Mouse (Mus musculus) intestine, postnatal 0 days (tissue): Measurements from ENCODE around the gene Ppp2r5a. TPM values are rescaled to one million over a fixed set of nuclear protein-coding genes. Genes with fewer than 3 reads are reported as not detected.

Source experiments
- ATAC-seq: fragments of 200-750 bp; cut with Nextera tagmentation; 2 replicates; pipeline ENCODE4 v1.8.0; 2017; ENCODE audit warnings: mild to moderate bottlenecking, moderate TSS enrichment, moderate library complexity
- H3K27ac ChIP-seq: fragments of 300-500 bp; sonication (generic); 2 replicates; pipeline ENCODE4 v1.5.1; 2014; ENCODE audit warnings: mild to moderate bottlenecking, low read depth, low read length, moderate library complexity
- H3K27me3 ChIP-seq: fragments of 300-500 bp; sonication (generic); replicated peaks from 2 replicates; pipeline ENCODE4 v1.6.1; 2014; ENCODE audit warnings: low read length, mixed read lengths; ENCODE audit not compliant: control insufficient read depth, insufficient read depth
- H3K36me3 ChIP-seq: fragments of 300-500 bp; sonication (generic); 2 replicates; pipeline ENCODE4 v1.6.1; 2014; ENCODE audit warnings: mild to moderate bottlenecking, moderate library complexity; ENCODE audit not compliant: control insufficient read depth, insufficient read depth
- H3K4me1 ChIP-seq: fragments of 300-500 bp; sonication (generic); replicated peaks from 2 replicates; pipeline ENCODE4 v1.6.1; 2014; ENCODE audit warnings: antibody characterized with exemption, low read length, mixed read lengths; ENCODE audit not compliant: control insufficient read depth, insufficient read depth
- H3K4me2 ChIP-seq: fragments of 300-500 bp; sonication (generic); replicated peaks from 2 replicates; pipeline ENCODE4 v1.6.1; 2014; ENCODE audit warnings: low read depth, mild to moderate bottlenecking, moderate library complexity
- H3K4me3 ChIP-seq: fragments of 300-500 bp; sonication (generic); 2 replicates; pipeline ENCODE4 v1.5.1; 2014; ENCODE audit warnings: low read depth, low read length
- H3K9ac ChIP-seq: fragments of 300-500 bp; sonication (generic); 2 replicates; pipeline ENCODE4 v1.6.1; 2014; ENCODE audit warnings: mild to moderate bottlenecking, low read depth, low read length
- H3K9me3 ChIP-seq: fragments of 300-500 bp; sonication (generic); 2 replicates; pipeline ENCODE4 v1.6.1; 2016; ENCODE audit warnings: mixed run types; ENCODE audit not compliant: control insufficient read depth
- CTCF ChIP-seq: sonication (generic); IDR thresholded peaks from 2 replicates; pipeline ENCODE4 v1.5.1; 2016; ENCODE audit warnings: low read depth, mild to moderate bottlenecking, control low read depth, antibody characterized with exemption, moderate library complexity
- WGBS: fragments of 180-500 bp; shearing (Covaris S2); extraction: QIAGEN DNeasy Blood & Tissue Kit; methylation state at CpG from one replicate; pipeline ENCODE4 v1.1.7; 2014; 5-methylcytosine and 5-hydroxymethylcytosine counted together
- polyA plus RNA-seq: library from polyadenylated mRNA; unstranded; fragments of >200 nt; fragmentation: Nextera tagmentation; extraction: Ambion mirVana; gene quantifications from 2 replicates; pipeline ENCODE4 v1.2.1, GENCODE M21; 2015

Ppp2r5a gene
- polyA plus RNA-seq, 1 experiment from 2014 or later, result 28.7 TPM

- Histone ChIP-seq H3K27me3 (no peaks in the 10 kb centered on the region), H3K4me2 (no peak overlapping the region), H3K4me3 (no peak overlapping the region), H3K9ac (no peak overlapping the region), H3K27ac (no peak overlapping the region), H3K36me3 (no peaks in the 10 kb centered on the region), H3K4me1 (peaks cover 6% of the 10 kb centered on the region; the same call in 1 of the 2 replicates), H3K9me3 (no peaks in the 10 kb centered on the region)
- no peak for TF ChIP-seq CTCF
- 65% methylated on average over 12 of the region's 12 CpGs for WGBS
- ATAC-seq, result peak; percentile 62
Observed at GRCm38 (mm10) chr1:191445401-191445800, 42.3 kb upstream of the Ppp2r5a start.

GRCm38 (mm10) chr1:191444467-191444866 is 41.4 kb upstream of the Ppp2r5a start:
- no peak overlapping the region for H3K27ac ChIP-seq
- 29% methylated on average over 1 of the region's 1 CpGs for WGBS

GRCm38 (mm10) chr1:191439011-191439410 is 35.9 kb upstream of the Ppp2r5a start:
- no peak overlapping the region for H3K9ac ChIP-seq
- H3K36me3 ChIP-seq, result no peaks in the 10 kb centered on the region
- no peak for TF ChIP-seq CTCF
- 72% methylated on average over 3 of the region's 3 CpGs for WGBS
- H3K27me3 ChIP-seq, result no peaks in the 10 kb centered on the region
- H3K4me3 ChIP-seq, result no peak overlapping the region
- H3K27ac ChIP-seq, result no peak overlapping the region
- H3K4me1 ChIP-seq, result no peaks in the 10 kb centered on the region
- no peaks in the 10 kb centered on the region for H3K9me3 ChIP-seq
- H3K4me2 ChIP-seq, result no peak overlapping the region
- no peak for ATAC-seq

More at GRCm38 (mm10) chr1:191444467-191444866, 41.4 kb upstream of the Ppp2r5a start:
- Histone ChIP-seq H3K36me3 (no peaks in the 10 kb centered on the region), H3K9ac (no peak overlapping the region), H3K4me3 (no peak overlapping the region), H3K4me2 (no peak overlapping the region), H3K9me3 (no peaks in the 10 kb centered on the region), H3K4me1 (peaks cover 6% of the 10 kb centered on the region; the same call in 1 of the 2 replicates), H3K27me3 (no peaks in the 10 kb centered on the region)
- peak; percentile 28; the same call in 1 of the 2 replicates for ATAC-seq
- no peak for TF ChIP-seq CTCF

GRCm38 (mm10) chr1:191438546-191438945 is 35.5 kb upstream of the Ppp2r5a start:
- H3K27ac ChIP-seq, result no peak overlapping the region
- H3K36me3 ChIP-seq, result no peaks in the 10 kb centered on the region
- no peak overlapping the region for H3K9ac ChIP-seq
- H3K4me1 ChIP-seq, result no peaks in the 10 kb centered on the region
- 77% methylated on average over 4 of the region's 4 CpGs for WGBS
- TF ChIP-seq CTCF, result no peak
- no peaks in the 10 kb centered on the region for H3K27me3 ChIP-seq
- H3K9me3 ChIP-seq, result no peaks in the 10 kb centered on the region
- no peak overlapping the region for H3K4me3 ChIP-seq
- no peak for ATAC-seq
- no peak overlapping the region for H3K4me2 ChIP-seq

- 57% methylated on average over 3 of the region's 3 CpGs for WGBS
Observed at GRCm38 (mm10) chr1:191436647-191437046, 33.6 kb upstream of the Ppp2r5a start.

GRCm38 (mm10) chr1:191435359-191435758 is 32.3 kb upstream of the Ppp2r5a start:
- no peak for TF ChIP-seq CTCF
- H3K36me3 ChIP-seq, result no peaks in the 10 kb centered on the region
- no peak overlapping the region for H3K27ac ChIP-seq
- no peaks in the 10 kb centered on the region for H3K27me3 ChIP-seq
- no peaks in the 10 kb centered on the region for H3K9me3 ChIP-seq
- whole genome bisulfite sequencing, result 19% methylated on average over 1 of the region's 1 CpGs
- H3K4me3 ChIP-seq, result no peak overlapping the region
- no peak overlapping the region for H3K4me2 ChIP-seq
- H3K4me1 ChIP-seq, result no peaks in the 10 kb centered on the region; the same call in 1 of the 2 replicates
- H3K9ac ChIP-seq, result no peak overlapping the region
- no peak for ATAC-seq

More at GRCm38 (mm10) chr1:191436647-191437046, 33.6 kb upstream of the Ppp2r5a start:
- ATAC-seq, result no peak
- H3K9ac ChIP-seq, result no peak overlapping the region
- no peaks in the 10 kb centered on the region for H3K9me3 ChIP-seq
- H3K4me1 ChIP-seq, result no peaks in the 10 kb centered on the region; the same call in 1 of the 2 replicates
- no peak overlapping the region for H3K27ac ChIP-seq
- H3K27me3 ChIP-seq, result no peaks in the 10 kb centered on the region
- H3K4me2 ChIP-seq, result no peak overlapping the region
- no peak for TF ChIP-seq CTCF
- no peaks in the 10 kb centered on the region for H3K36me3 ChIP-seq
- no peak overlapping the region for H3K4me3 ChIP-seq

GRCm38 (mm10) chr1:191432531-191432930 is 29.5 kb upstream of the Ppp2r5a start:
- WGBS, result 28% methylated on average over 7 of the region's 7 CpGs
- no peak for ATAC-seq
- TF ChIP-seq CTCF, result no peak

More at GRCm38 (mm10) chr1:191432531-191432930, 29.5 kb upstream of the Ppp2r5a start:
- Histone ChIP-seq H3K27ac (no peak overlapping the region), H3K27me3 (no peaks in the 10 kb centered on the region), H3K4me1 (no peaks in the 10 kb centered on the region; the same call in 1 of the 2 replicates), H3K36me3 (no peaks in the 10 kb centered on the region), H3K9ac (no peak overlapping the region), H3K4me3 (no peak overlapping the region), H3K4me2 (peak overlapping the region; percentile 25), H3K9me3 (no peaks in the 10 kb centered on the region)
